Mouse (Mus musculus): Measurements from ENCODE around the gene Gm32717. TPM values are rescaled to one million over a fixed set of nuclear protein-coding genes. Genes with fewer than 3 reads are reported as not detected.
"Not testable (repeated sequence)": the region's sequence is repeated elsewhere in the genome, so short reads cannot be mapped to it uniquely, and the experiment has no call there.

Gm32717 gene
- polyA plus RNA-seq, 1 experiment from 2014 or later: 0.10 TPM

DNA sequence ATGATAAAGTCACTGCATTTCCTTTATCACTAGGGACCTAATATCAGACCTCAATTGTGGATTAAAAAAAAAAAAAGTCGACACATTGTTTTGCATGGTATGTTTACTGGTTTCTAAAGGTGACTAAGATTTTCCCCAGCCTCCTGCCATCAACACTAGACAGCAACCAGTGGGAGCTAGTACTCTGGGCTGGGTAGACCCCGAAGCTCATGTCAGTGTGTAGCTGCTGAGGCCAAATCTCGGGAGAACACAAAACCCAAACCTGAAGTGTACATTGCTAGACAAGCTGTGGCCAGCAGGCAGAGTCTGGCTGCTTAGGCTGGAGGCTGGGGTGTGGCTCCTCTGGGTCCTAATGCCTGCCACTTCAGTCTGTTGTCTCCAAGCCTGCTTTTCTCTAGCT is 45.4 kb downstream of the Gm32717 start:
- H3K36me3 ChIP-seq (replicated peaks); H3K9ac ChIP-seq; H3K27ac ChIP-seq; H3K4me1 ChIP-seq; H3K4me2 ChIP-seq; H3K27me3 ChIP-seq; H3K4me3 ChIP-seq (replicated peaks); H3K9me3 ChIP-seq; ATAC-seq (ENCODE audit: low FRiP score): not testable (repeated sequence)
- 30% methylated on average over 3 of the region's 3 CpGs for WGBS

Other genes with a start within 250 kb of the Gm32717 start
- 62.2 and 63.8 TPM in 2 replicates for gene Mdm1, start 99.0 kb downstream of the Gm32717 start, polyA plus RNA-seq (2016; fragmentation: Nextera tagmentation; extraction: Ambion mirVana)
- gene Il22, start 35.8 kb downstream of the Gm32717 start, polyA plus RNA-seq (2016; fragmentation: Nextera tagmentation; extraction: Ambion mirVana): 0.17 TPM in 1 of 2 replicates, not detected in the other
- 0.09 and 0.10 TPM in 2 replicates for gene Gm32802, start 17.9 kb upstream of the Gm32717 start, polyA plus RNA-seq (2016; fragmentation: Nextera tagmentation; extraction: Ambion mirVana)
- not detected in 2 replicates for gene Iltifb, start 54.3 kb upstream of the Gm32717 start, polyA plus RNA-seq (2016; fragmentation: Nextera tagmentation; extraction: Ambion mirVana)
- not detected in 2 replicates for gene Gm9040, start 86.2 kb upstream of the Gm32717 start, polyA plus RNA-seq (2016; fragmentation: Nextera tagmentation; extraction: Ambion mirVana)
- not detected in 2 replicates for gene Gm9044, start 91.6 kb upstream of the Gm32717 start, polyA plus RNA-seq (2016; fragmentation: Nextera tagmentation; extraction: Ambion mirVana)
- 0.08 TPM in 1 of 2 replicates, not detected in the other for gene Gm9045, start 97.1 kb upstream of the Gm32717 start, polyA plus RNA-seq (2016; fragmentation: Nextera tagmentation; extraction: Ambion mirVana)
- gene Gm9046, start 102.5 kb upstream of the Gm32717 start, polyA plus RNA-seq (2016; fragmentation: Nextera tagmentation; extraction: Ambion mirVana): not detected in 2 replicates
- gene Gm9048, start 107.9 kb upstream of the Gm32717 start, polyA plus RNA-seq (2016; fragmentation: Nextera tagmentation; extraction: Ambion mirVana): not detected in 2 replicates
- 0.08 TPM in 1 of 2 replicates, not detected in the other for gene Gm9049, start 113.3 kb upstream of the Gm32717 start, polyA plus RNA-seq (2016; fragmentation: Nextera tagmentation; extraction: Ambion mirVana)
- gene Ifng, start 200.3 kb upstream of the Gm32717 start, polyA plus RNA-seq (2016; fragmentation: Nextera tagmentation; extraction: Ambion mirVana): not detected in 2 replicates

All from forebrain, embryonic 12.5 days (tissue).